Mouse (Mus musculus) lung, embryonic 14.5 days (tissue): ENCODE measurements around the gene Ddx49. TPM values are rescaled to one million over a fixed set of nuclear protein-coding genes. Genes with fewer than 3 reads are reported as not detected.

ENCODE experiments used
- ATAC-seq: fragments of 200-750 bp; cut with Nextera tagmentation; 2 replicates; pipeline ENCODE4 v1.8.0; 2017; ENCODE audit warnings: mild to moderate bottlenecking, moderate TSS enrichment, moderate library complexity; ENCODE audit not compliant: insufficient read depth
- DNase-seq: peaks from one replicate; pipeline ENCODE4 v3.0.0-alpha.2; 2015
- H3K27ac ChIP-seq: fragments of 300-500 bp; sonication (generic); 2 replicates; pipeline ENCODE4 v1.5.1; 2014; ENCODE audit warnings: low read depth, mild to moderate bottlenecking, moderate library complexity
- H3K27me3 ChIP-seq: fragments of 300-500 bp; sonication (generic); 2 replicates; pipeline ENCODE4 v1.6.1; 2014; ENCODE audit warnings: low read length, control low read depth; ENCODE audit not compliant: insufficient read depth
- H3K36me3 ChIP-seq: fragments of 300-500 bp; sonication (generic); 2 replicates; pipeline ENCODE4 v1.6.1; 2014; ENCODE audit warnings: control low read depth; ENCODE audit not compliant: insufficient read depth
- H3K4me1 ChIP-seq: fragments of 300-500 bp; sonication (generic); 2 replicates; pipeline ENCODE4 v1.6.1; 2014; ENCODE audit warnings: antibody characterized with exemption, control low read depth; ENCODE audit not compliant: insufficient read depth
- H3K4me2 ChIP-seq: fragments of 300-500 bp; sonication (generic); 2 replicates; pipeline ENCODE4 v1.6.1; 2014; ENCODE audit warnings: mild to moderate bottlenecking
- H3K4me3 ChIP-seq: fragments of 300-500 bp; sonication (generic); 2 replicates; pipeline ENCODE4 v1.5.1; 2014; ENCODE audit warnings: low read depth, low read length
- H3K9ac ChIP-seq: fragments of 300-500 bp; sonication (generic); 2 replicates; pipeline ENCODE4 v1.6.1; 2014
- H3K9me3 ChIP-seq: fragments of 300-500 bp; sonication (generic); 2 replicates; pipeline ENCODE4 v1.6.1; 2016; ENCODE audit warnings: low read depth, low read length, control low read depth
- CTCF ChIP-seq: IDR thresholded peaks from 2 replicates; pipeline ENCODE4 v1.5.1; 2016; ENCODE audit warnings: antibody characterized with exemption, low read depth
- WGBS: fragments of 180-500 bp; shearing (Covaris S2); extraction: QIAGEN DNeasy Blood & Tissue Kit; methylation state at CpG from one replicate; pipeline ENCODE4 v1.1.7; 2014; 5-methylcytosine and 5-hydroxymethylcytosine counted together
- polyA plus RNA-seq: library from polyadenylated mRNA; unstranded; fragments of >200 nt; fragmentation: Nextera tagmentation; extraction: Ambion mirVana; gene quantifications from 2 replicates; pipeline ENCODE4 v1.2.1, GENCODE M21; 2014

The Ddx49 gene
- polyA plus RNA-seq, 1 experiment from 2014 or later = 47.9 TPM

DNA sequence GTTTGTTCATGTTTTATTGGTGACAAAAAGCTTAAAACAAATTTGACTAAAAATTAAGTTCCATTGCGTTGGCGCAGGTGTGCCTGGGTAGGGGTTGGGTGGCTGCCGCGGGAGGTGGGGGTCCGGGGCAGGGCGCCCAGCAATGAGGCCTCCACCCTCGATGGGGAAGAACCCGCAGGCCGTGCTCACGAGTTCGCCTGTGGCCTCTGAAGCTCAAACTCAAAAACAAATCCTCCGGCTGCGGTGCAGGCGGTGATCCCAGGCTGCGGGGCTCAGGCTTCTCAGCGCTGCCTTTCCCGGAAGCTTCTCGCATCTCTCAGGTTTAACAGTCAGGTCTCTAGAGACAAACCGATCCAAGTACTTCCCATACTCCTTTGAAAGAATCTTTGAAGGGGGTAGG, 29.2 kb upstream of the Ddx49 start:
- ATAC-seq = no peak
- H3K27me3 ChIP-seq = no peaks in the 10 kb centered on the region
- peaks cover 13% of the 10 kb centered on the region for H3K4me1 ChIP-seq
- no peak for DNase-seq
- H3K4me2 ChIP-seq = no peak overlapping the region
- H3K9ac ChIP-seq = no peak overlapping the region
- H3K27ac ChIP-seq = no peak overlapping the region
- no peak for TF ChIP-seq CTCF
- WGBS = 64% methylated on average over 19 of the region's 19 CpGs
- peaks cover 59% of the 10 kb centered on the region for H3K36me3 ChIP-seq
- no peak overlapping the region for H3K4me3 ChIP-seq
- no peaks in the 10 kb centered on the region for H3K9me3 ChIP-seq

GRCm38 (mm10) chr8:70330741-70331364, 28.6 kb upstream of the Ddx49 start:
- ATAC-seq = peak; percentile 88
- WGBS = 25% methylated on average over 51 of the region's 53 CpGs
- peak overlapping the region; percentile 50 for H3K4me2 ChIP-seq
- H3K9ac ChIP-seq = peak overlapping the region; percentile 9; the same call in 1 of the 2 replicates
- peak; percentile 78 for TF ChIP-seq CTCF
- no peaks in the 10 kb centered on the region for H3K9me3 ChIP-seq
- DNase-seq = peak; percentile 87
- H3K27me3 ChIP-seq = no peaks in the 10 kb centered on the region
- H3K4me3 ChIP-seq = peak overlapping the region; percentile 10; the same call in 1 of the 2 replicates
- no peak overlapping the region for H3K27ac ChIP-seq
- peaks cover 13% of the 10 kb centered on the region for H3K4me1 ChIP-seq
- peaks cover 52% of the 10 kb centered on the region for H3K36me3 ChIP-seq

- H3K4me3 ChIP-seq = peak overlapping the region; percentile 10
- H3K4me1 ChIP-seq = peaks cover 13% of the 10 kb centered on the region
- H3K9ac ChIP-seq = peak overlapping the region; percentile 29
- no peak for DNase-seq
- peak overlapping the region; percentile 50 for H3K4me2 ChIP-seq
- H3K27ac ChIP-seq = no peak overlapping the region
- H3K27me3 ChIP-seq = no peaks in the 10 kb centered on the region
- H3K9me3 ChIP-seq = no peaks in the 10 kb centered on the region
- peaks cover 44% of the 10 kb centered on the region for H3K36me3 ChIP-seq
- no peak for TF ChIP-seq CTCF
- 7% methylated on average over 45 of the region's 45 CpGs for WGBS
- peak; percentile 47 for ATAC-seq
These were observed 27.8 kb upstream of the Ddx49 start for GRCm38 (mm10) chr8:70329835-70330740.

DNA sequence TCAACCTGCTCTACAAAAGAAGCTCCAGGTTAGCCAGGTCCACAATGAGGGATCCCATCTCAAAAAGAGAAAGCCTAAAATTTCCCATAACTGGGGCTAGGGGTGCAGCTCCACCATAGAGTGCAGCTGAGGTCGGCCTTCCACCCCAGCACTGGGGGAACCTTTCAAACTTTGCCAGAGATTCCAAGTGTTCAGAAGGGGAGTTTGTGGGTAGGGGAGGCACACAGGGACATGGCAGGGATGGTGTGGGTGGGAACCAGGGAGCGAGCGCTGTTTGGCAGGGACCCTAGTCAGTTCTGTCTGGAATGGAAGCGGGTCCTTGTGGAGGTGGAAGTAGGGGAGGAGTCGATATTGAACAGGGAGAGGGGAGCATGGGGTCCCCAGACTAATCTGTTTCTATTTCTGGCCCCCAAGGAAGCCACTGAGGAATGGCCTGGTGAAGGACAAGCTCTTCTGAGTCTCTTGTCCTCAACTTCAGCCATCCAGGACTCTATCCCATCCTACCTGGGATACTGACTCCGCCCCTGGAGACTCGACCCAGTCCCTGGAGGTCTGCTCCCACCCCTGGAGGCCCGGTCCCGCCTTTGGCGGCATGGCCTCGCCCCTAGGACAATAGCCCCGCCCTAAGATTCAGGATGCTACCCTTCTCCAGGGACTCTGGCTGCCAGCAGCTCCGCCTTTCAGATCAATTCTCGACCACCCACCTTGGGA, 27.0 kb upstream of the Ddx49 start, which contains the start of gene Gdf1:
Gene Gdf1, plus strand, starts transcription at position 694 of the 711 bp plus-strand sequence.
- Histone ChIP-seq H3K27ac (no peak within 1 kb of the TSS), H3K4me1 (peaks cover 13% of the 10 kb centered on the region), H3K9ac (peak within 1 kb of the TSS; percentile 29), H3K27me3 (no peaks in the 10 kb centered on the region), H3K9me3 (no peaks in the 10 kb centered on the region), H3K4me2 (peak within 1 kb of the TSS; percentile 50), H3K36me3 (peaks cover 36% of the 10 kb centered on the region), H3K4me3 (peak within 1 kb of the TSS; percentile 10)
- DNase-seq (peak; percentile 57), ATAC-seq (no peak)
- TF ChIP-seq CTCF = no peak
- 28% methylated on average over 14 of the region's 14 CpGs for WGBS

DNA sequence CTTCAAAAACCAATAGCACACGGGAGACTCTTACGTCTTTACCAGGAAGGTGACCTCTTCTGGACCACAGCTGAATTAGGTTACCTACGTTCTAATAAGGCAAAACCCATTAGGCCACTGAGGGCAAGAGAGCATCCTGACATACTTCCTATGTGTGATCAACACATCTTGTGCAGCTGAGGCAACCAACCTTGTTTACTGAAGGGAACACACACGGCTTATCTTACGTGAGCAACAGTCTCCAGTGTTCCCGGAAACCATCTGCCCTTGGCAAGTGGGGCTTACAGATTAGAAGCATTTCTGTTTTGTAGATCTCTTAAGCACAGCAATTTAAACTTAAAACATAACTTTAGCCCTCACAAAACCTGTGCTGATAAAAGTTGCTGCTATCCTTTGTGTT, 25.2 kb upstream of the Ddx49 start:
- 84% methylated on average over 6 of the region's 6 CpGs for WGBS
- Histone ChIP-seq H3K4me3 (no peak overlapping the region), H3K4me2 (no peak overlapping the region), H3K9me3 (no peaks in the 10 kb centered on the region), H3K4me1 (peaks cover 13% of the 10 kb centered on the region), H3K27me3 (no peaks in the 10 kb centered on the region), H3K27ac (no peak overlapping the region), H3K36me3 (peaks cover 19% of the 10 kb centered on the region), H3K9ac (no peak overlapping the region)
- DNase-seq (no peak), ATAC-seq (no peak)
- TF ChIP-seq CTCF = no peak

- no peak for ATAC-seq
These were observed 21.4 kb upstream of the Ddx49 start for GRCm38 (mm10) chr8:70323716-70324115.

DNA sequence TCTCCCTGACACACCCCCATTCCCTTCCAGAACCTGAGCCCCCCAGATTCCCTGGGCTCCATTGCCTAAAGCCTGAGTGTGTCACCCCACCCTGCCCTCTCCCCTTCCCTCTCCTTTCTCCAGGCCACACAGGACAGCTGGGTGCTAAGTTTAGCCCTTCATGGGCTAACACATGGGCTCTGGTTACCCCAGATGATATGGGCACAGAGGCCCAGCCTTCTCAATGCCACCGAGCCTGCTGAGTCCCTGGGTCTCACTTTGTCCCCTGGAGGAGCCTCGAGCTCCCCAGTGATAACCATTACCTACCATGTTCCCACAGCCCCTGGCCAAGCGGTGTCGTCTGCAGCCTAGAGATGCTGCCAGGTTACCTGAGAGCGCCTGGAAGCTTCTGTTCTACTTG, 15.6 kb upstream of the Ddx49 start:
- DNase-seq (no peak), ATAC-seq (no peak)
- Histone ChIP-seq H3K36me3 (peaks cover 8% of the 10 kb centered on the region), H3K27me3 (no peaks in the 10 kb centered on the region), H3K4me2 (no peak overlapping the region), H3K4me1 (peaks cover 18% of the 10 kb centered on the region), H3K9me3 (no peaks in the 10 kb centered on the region), H3K27ac (no peak overlapping the region), H3K4me3 (no peak overlapping the region), H3K9ac (no peak overlapping the region)
- no peak for TF ChIP-seq CTCF
- WGBS = 80% methylated on average over 5 of the region's 5 CpGs

More at GRCm38 (mm10) chr8:70323716-70324115, 21.4 kb upstream of the Ddx49 start:
- no peaks in the 10 kb centered on the region for H3K9me3 ChIP-seq
- no peaks in the 10 kb centered on the region for H3K4me1 ChIP-seq
- no peaks in the 10 kb centered on the region for H3K36me3 ChIP-seq
- no peak overlapping the region for H3K4me2 ChIP-seq
- H3K27ac ChIP-seq = no peak overlapping the region
- H3K9ac ChIP-seq = no peak overlapping the region
- peak; percentile 11; the same call in 1 of the 2 replicates for TF ChIP-seq CTCF
- H3K4me3 ChIP-seq = no peak overlapping the region
- no peaks in the 10 kb centered on the region for H3K27me3 ChIP-seq
- DNase-seq = no peak
- 91% methylated on average over 3 of the region's 3 CpGs for WGBS
